Mouse (Mus musculus): ENCODE measurements around the gene Rictor. TPM values are rescaled to one million over a fixed set of nuclear protein-coding genes. Genes with fewer than 3 reads are reported as not detected.
A peak's percentile ranks its signal among the peaks of the same experiment; 100 is the strongest.

The Rictor gene
- polyA plus RNA-seq, 1 experiment from 2014 or later: 62.0 TPM

DNA sequence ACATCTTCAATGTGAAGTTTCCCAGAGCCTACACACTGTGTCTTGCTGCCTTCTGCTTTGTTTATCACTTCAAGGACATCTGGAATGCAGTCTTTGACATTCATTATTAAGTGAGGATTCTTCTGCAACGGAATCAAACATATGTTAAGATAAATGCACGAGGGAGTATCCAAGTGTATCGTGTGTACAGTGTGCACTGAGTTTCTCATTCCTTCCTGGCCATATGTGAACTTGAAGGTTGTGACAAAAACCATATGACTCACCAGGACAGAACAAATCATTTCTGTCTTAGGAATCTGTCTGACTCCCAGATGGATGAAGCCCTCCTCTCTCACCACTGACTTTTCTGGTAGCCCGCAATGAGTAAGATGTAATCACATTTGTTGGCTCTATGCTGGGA lies 107.6 kb downstream of the Rictor start:
- no peak for ATAC-seq
- Histone ChIP-seq H3K27ac (no peak overlapping the region), H3K9ac (replicated peaks) (no peak overlapping the region), H3K27me3 (no peaks in the 10 kb centered on the region), H3K4me3 (replicated peaks) (no peak overlapping the region), H3K4me1 (replicated peaks) (no peaks in the 10 kb centered on the region), H3K9me3 (0 out of 2 replicates have a peak, but pooled peaks cover 2% of the 10 kb centered on the region), H3K4me2 (replicated peaks) (no peak overlapping the region), H3K36me3 (no peaks in the 10 kb centered on the region)
- WGBS: 89% methylated on average over 4 of the region's 4 CpGs

- peak; percentile 62; the same call in 1 of the 2 replicates for ATAC-seq
- no peaks in the 10 kb centered on the region for H3K27me3 ChIP-seq
- H3K36me3 ChIP-seq: no peaks in the 10 kb centered on the region
- no peaks in the 10 kb centered on the region for H3K9me3 ChIP-seq
- H3K4me1 ChIP-seq (replicated peaks): no peaks in the 10 kb centered on the region
- no peak overlapping the region for H3K4me3 ChIP-seq (replicated peaks)
- no peak overlapping the region for H3K4me2 ChIP-seq (replicated peaks)
- H3K9ac ChIP-seq (replicated peaks): no peak overlapping the region
- H3K27ac ChIP-seq: no peak overlapping the region
- WGBS: 59% methylated on average over 4 of the region's 4 CpGs
These were observed 132.0 kb downstream of the Rictor start for GRCm38 (mm10) chr15:6840199-6840598.

DNA sequence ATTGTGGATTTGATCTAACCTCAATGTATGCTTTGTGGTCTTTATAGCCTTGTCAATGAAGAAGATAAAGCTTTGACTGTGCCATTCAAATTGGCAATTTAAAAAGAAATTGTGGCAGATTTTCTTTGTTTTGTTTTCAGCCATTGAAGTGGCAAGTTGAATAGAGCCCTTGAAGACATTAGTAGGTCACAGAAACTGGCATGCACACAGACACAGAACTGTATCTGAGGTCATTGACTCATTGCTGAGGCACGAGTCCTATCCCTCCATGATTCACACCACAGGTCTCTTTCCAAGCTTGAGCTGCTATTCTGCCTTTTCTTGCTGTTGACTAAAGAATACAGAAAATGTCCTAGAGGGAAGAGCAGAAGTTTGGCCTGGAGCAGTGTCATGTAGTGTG lies 141.7 kb downstream of the Rictor start:
- 57% methylated on average over 1 of the region's 1 CpGs for WGBS

More for the DNA sequence above, 141.7 kb downstream of the Rictor start:
- no peaks in the 10 kb centered on the region for H3K9me3 ChIP-seq
- H3K4me2 ChIP-seq (replicated peaks): no peak overlapping the region
- H3K4me3 ChIP-seq (replicated peaks): no peak overlapping the region
- no peak overlapping the region for H3K27ac ChIP-seq
- H3K27me3 ChIP-seq: no peaks in the 10 kb centered on the region
- no peak for ATAC-seq
- H3K9ac ChIP-seq (replicated peaks): no peak overlapping the region
- H3K4me1 ChIP-seq (replicated peaks): no peaks in the 10 kb centered on the region
- no peaks in the 10 kb centered on the region for H3K36me3 ChIP-seq

Other genes with a start within 250 kb of the Rictor start
- 2.7 and 4.1 TPM in 2 replicates for gene Fyb, start 185.5 kb upstream of the Rictor start, polyA plus RNA-seq (2015; fragmentation: Nextera tagmentation; extraction: Ambion mirVana)
- gene Osmr, start 166.6 kb downstream of the Rictor start, polyA plus RNA-seq (2015; fragmentation: Nextera tagmentation; extraction: Ambion mirVana): 0.96 and 1.3 TPM in 2 replicates